Mouse (Mus musculus): ENCODE results near the gene Hspg2. TPM values are rescaled to one million over a fixed set of nuclear protein-coding genes. Genes with fewer than 3 reads are reported as not detected.

Hspg2 gene
- polyA plus RNA-seq, 1 experiment from 2014 or later, result 15.3 TPM

GRCm38 (mm10) chr4:137467525-137467924, 1.0 kb upstream of the Hspg2 start:
- peaks cover 52% of the 10 kb centered on the region for H3K4me1 ChIP-seq
- no peak for DNase-seq (ENCODE audit: low spot score)
- 89% methylated on average over 2 of the region's 2 CpGs for WGBS

GRCm38 (mm10) chr4:137469081-137469844, 694 bp downstream of the Hspg2 start:
- DNase-seq (ENCODE audit: low spot score), result no peak
- Histone ChIP-seq H3K4me3 (peak overlapping the region; percentile 79), H3K27me3 (ENCODE audit: low read depth, poor library complexity, severe bottlenecking) (peaks cover 23% of the 10 kb centered on the region; the same call in 1 of the 2 replicates), H3K9me3 (replicated peaks) (no peaks in the 10 kb centered on the region), H3K27ac (replicated peaks) (peak overlapping the region; percentile 92), H3K36me3 (peaks cover 6% of the 10 kb centered on the region; the same call in 1 of the 2 replicates), H3K4me1 (peaks cover 68% of the 10 kb centered on the region)
- WGBS, result 4% methylated on average over 20 of the region's 20 CpGs

More at GRCm38 (mm10) chr4:137467525-137467924, 1.0 kb upstream of the Hspg2 start:
- H3K4me3 ChIP-seq, result no peak overlapping the region
- H3K27ac ChIP-seq (replicated peaks), result peak overlapping the region; percentile 92
- H3K9me3 ChIP-seq (replicated peaks), result no peaks in the 10 kb centered on the region
- no peaks in the 10 kb centered on the region for H3K36me3 ChIP-seq
- peaks cover 23% of the 10 kb centered on the region; the same call in 1 of the 2 replicates for H3K27me3 ChIP-seq (ENCODE audit: low read depth, poor library complexity, severe bottlenecking)

GRCm38 (mm10) chr4:137469845-137470692, 1.5 kb downstream of the Hspg2 start:
- Histone ChIP-seq H3K36me3 (peaks cover 6% of the 10 kb centered on the region; the same call in 1 of the 2 replicates), H3K9me3 (replicated peaks) (no peaks in the 10 kb centered on the region), H3K4me1 (peaks cover 64% of the 10 kb centered on the region), H3K4me3 (peak overlapping the region; percentile 79), H3K27me3 (ENCODE audit: low read depth, poor library complexity, severe bottlenecking) (peaks cover 23% of the 10 kb centered on the region; the same call in 1 of the 2 replicates), H3K27ac (replicated peaks) (peak overlapping the region; percentile 92; the same call in 1 of the 2 replicates)
- no peak for DNase-seq (ENCODE audit: low spot score)
- WGBS, result 38% methylated on average over 15 of the region's 15 CpGs

GRCm38 (mm10) chr4:137470701-137471317, 2.2 kb downstream of the Hspg2 start:
- peak overlapping the region; percentile 79 for H3K4me3 ChIP-seq
- 71% methylated on average over 9 of the region's 9 CpGs for WGBS
- no peak for DNase-seq (ENCODE audit: low spot score)
- H3K4me1 ChIP-seq, result peaks cover 67% of the 10 kb centered on the region
- H3K9me3 ChIP-seq (replicated peaks), result no peaks in the 10 kb centered on the region
- H3K27ac ChIP-seq (replicated peaks), result peak overlapping the region; percentile 92; the same call in 1 of the 2 replicates
- H3K36me3 ChIP-seq, result peaks cover 6% of the 10 kb centered on the region; the same call in 1 of the 2 replicates
- H3K27me3 ChIP-seq (ENCODE audit: low read depth, poor library complexity, severe bottlenecking), result peaks cover 28% of the 10 kb centered on the region; the same call in 1 of the 2 replicates

- H3K27me3 ChIP-seq (ENCODE audit: low read depth, poor library complexity, severe bottlenecking), result peaks cover 29% of the 10 kb centered on the region; the same call in 1 of the 2 replicates
- peak overlapping the region; percentile 63 for H3K27ac ChIP-seq (replicated peaks)
- H3K36me3 ChIP-seq, result peaks cover 6% of the 10 kb centered on the region; the same call in 1 of the 2 replicates
- no peaks in the 10 kb centered on the region for H3K9me3 ChIP-seq (replicated peaks)
- 68% methylated on average over 8 of the region's 8 CpGs for WGBS
- H3K4me3 ChIP-seq, result 0 out of 2 replicates have a peak overlapping the region, but pooled peaks have one; percentile 7
- peaks cover 72% of the 10 kb centered on the region for H3K4me1 ChIP-seq
- DNase-seq (ENCODE audit: low spot score), result no peak
Measured at GRCm38 (mm10) chr4:137471326-137471725, 2.8 kb downstream of the Hspg2 start.

- Histone ChIP-seq H3K36me3 (peaks cover 6% of the 10 kb centered on the region; the same call in 1 of the 2 replicates), H3K4me1 (peaks cover 84% of the 10 kb centered on the region), H3K27ac (replicated peaks) (peak overlapping the region; percentile 61; the same call in 1 of the 2 replicates), H3K27me3 (ENCODE audit: low read depth, poor library complexity, severe bottlenecking) (peaks cover 21% of the 10 kb centered on the region; the same call in 1 of the 2 replicates), H3K9me3 (replicated peaks) (no peaks in the 10 kb centered on the region), H3K4me3 (no peak overlapping the region)
- WGBS, result 90% methylated on average over 8 of the region's 8 CpGs
- no peak for DNase-seq (ENCODE audit: low spot score)
Measured at GRCm38 (mm10) chr4:137473240-137473639, 4.7 kb downstream of the Hspg2 start.

- Histone ChIP-seq H3K27ac (replicated peaks) (peak overlapping the region; percentile 61; the same call in 1 of the 2 replicates), H3K36me3 (peaks cover 6% of the 10 kb centered on the region; the same call in 1 of the 2 replicates), H3K4me1 (peaks cover 84% of the 10 kb centered on the region), H3K9me3 (replicated peaks) (no peaks in the 10 kb centered on the region), H3K27me3 (ENCODE audit: low read depth, poor library complexity, severe bottlenecking) (peaks cover 21% of the 10 kb centered on the region; the same call in 1 of the 2 replicates), H3K4me3 (no peak overlapping the region)
- no peak for DNase-seq (ENCODE audit: low spot score)
- WGBS, result 83% methylated on average over 18 of the region's 18 CpGs
Measured at GRCm38 (mm10) chr4:137473701-137474388, 5.3 kb downstream of the Hspg2 start.

GRCm38 (mm10) chr4:137474694-137475093, 6.1 kb downstream of the Hspg2 start:
- Histone ChIP-seq H3K4me1 (peaks cover 84% of the 10 kb centered on the region), H3K36me3 (peaks cover 6% of the 10 kb centered on the region; the same call in 1 of the 2 replicates), H3K27me3 (ENCODE audit: low read depth, poor library complexity, severe bottlenecking) (peaks cover 15% of the 10 kb centered on the region; the same call in 1 of the 2 replicates), H3K9me3 (replicated peaks) (no peaks in the 10 kb centered on the region), H3K27ac (replicated peaks) (no peak overlapping the region), H3K4me3 (no peak overlapping the region)
- DNase-seq (ENCODE audit: low spot score), result no peak
- WGBS, result 97% methylated on average over 7 of the region's 7 CpGs

GRCm38 (mm10) chr4:137475271-137476050, 6.9 kb downstream of the Hspg2 start:
- no peak for DNase-seq (ENCODE audit: low spot score)
- WGBS, result 88% methylated on average over 13 of the region's 13 CpGs
- no peaks in the 10 kb centered on the region for H3K9me3 ChIP-seq (replicated peaks)
- no peak overlapping the region for H3K27ac ChIP-seq (replicated peaks)
- peaks cover 6% of the 10 kb centered on the region; the same call in 1 of the 2 replicates for H3K36me3 ChIP-seq
- H3K4me1 ChIP-seq, result peaks cover 84% of the 10 kb centered on the region
- H3K4me3 ChIP-seq, result no peak overlapping the region
- peaks cover 8% of the 10 kb centered on the region; the same call in 1 of the 2 replicates for H3K27me3 ChIP-seq (ENCODE audit: low read depth, poor library complexity, severe bottlenecking)

GRCm38 (mm10) chr4:137476065-137476760, 7.6 kb downstream of the Hspg2 start:
- Histone ChIP-seq H3K4me3 (peak overlapping the region; percentile 14), H3K9me3 (replicated peaks) (no peaks in the 10 kb centered on the region), H3K27ac (replicated peaks) (peak overlapping the region; percentile 67), H3K36me3 (peaks cover 6% of the 10 kb centered on the region; the same call in 1 of the 2 replicates), H3K4me1 (peaks cover 84% of the 10 kb centered on the region), H3K27me3 (ENCODE audit: low read depth, poor library complexity, severe bottlenecking) (peaks cover 12% of the 10 kb centered on the region; the same call in 1 of the 2 replicates)
- no peak for DNase-seq (ENCODE audit: low spot score)
- 38% methylated on average over 10 of the region's 10 CpGs for WGBS
